ENCODE assay signal across 10 mouse cellular contexts in the genomic region with DNA sequence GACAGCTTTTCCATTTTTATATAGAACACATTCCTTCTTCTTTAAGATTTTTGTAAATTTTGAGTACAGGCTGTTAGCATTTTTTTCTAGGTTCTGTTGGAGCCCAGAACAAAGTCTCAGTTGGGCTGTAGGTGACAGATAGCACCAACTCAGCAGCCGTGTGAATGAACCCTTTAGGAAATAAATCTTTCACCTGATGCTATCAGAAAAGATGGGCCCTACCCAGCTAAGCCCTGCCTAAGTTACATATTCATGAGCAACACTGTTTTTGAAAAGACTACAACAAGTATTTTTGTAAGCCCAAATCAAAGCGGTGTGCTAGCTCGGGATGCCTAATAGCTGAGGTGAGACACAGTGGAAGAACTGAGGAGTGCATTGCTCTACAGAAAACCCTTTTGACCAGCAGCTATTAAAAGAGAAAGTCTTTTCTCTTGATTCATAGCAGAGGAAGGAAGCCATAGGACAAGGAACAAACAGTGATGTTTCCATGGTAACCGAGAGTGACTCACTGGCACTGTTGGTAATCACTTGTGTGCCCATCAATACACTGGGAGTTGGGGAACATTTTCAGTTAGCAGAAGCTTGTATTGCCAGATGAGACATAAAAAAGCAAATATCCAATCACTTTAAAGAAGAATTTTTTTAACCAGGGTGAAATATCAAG.
DNase-seq lines count a peak whose midpoint lies in the region; ATAC-seq and TF ChIP-seq lines count a peak whose summit lies in the region.
"Had no signal": no experiment of that assay in that cellular context is flagged by ENCODE, and none has a peak within 500 bp of the region (broad histone marks: within the 10 kb centered on the region; RNA-seq: fewer than 3 reads in every experiment).

No protein-coding gene starts in this region.

- no peaks in the 10 kb centered on the region for H3K36me3 ChIP-seq in forebrain, embryonic 15.5 days
- H3K36me3 ChIP-seq in midbrain, embryonic 10.5 days = no peaks in the 10 kb centered on the region
- H3K36me3 ChIP-seq: embryonic facial prominence, embryonic 13.5 days; lung, embryonic 15.5 days had no signal

- POLR2A ChIA-PET in Patski (lab: Charles Lee) = no interaction called here

- no peaks in the 10 kb centered on the region for H3K9me3 ChIP-seq in forebrain, embryonic 15.5 days
- H3K9me3 ChIP-seq in midbrain, embryonic 10.5 days (replicated peaks) = no peaks in the 10 kb centered on the region
- H3K9me3 ChIP-seq: embryonic facial prominence, embryonic 13.5 days; lung, embryonic 15.5 days had no signal

- no peak for TF ChIP-seq CTCF in Patski (IDR thresholded peaks at IDR 0.05)

- no peak overlapping the region for H3K27ac ChIP-seq in forebrain, embryonic 15.5 days (replicated peaks)
- H3K27ac ChIP-seq in midbrain, embryonic 10.5 days (replicated peaks) = no peak overlapping the region
- H3K27ac ChIP-seq: embryonic facial prominence, embryonic 13.5 days; lung, embryonic 15.5 days had no signal

- peaks cover 9% of the 10 kb centered on the region for H3K4me1 ChIP-seq in forebrain, embryonic 15.5 days
- peaks cover 13% of the 10 kb centered on the region for H3K4me1 ChIP-seq in midbrain, embryonic 10.5 days
- H3K4me1 ChIP-seq: embryonic facial prominence, embryonic 13.5 days; lung, embryonic 15.5 days had no signal

- WGBS in forebrain, embryonic 15.5 days = 22% methylated on average over 4 of the region's 4 CpGs
- 55% methylated on average over 4 of the region's 4 CpGs for WGBS in midbrain, embryonic 10.5 days

- CTCF ChIA-PET in Patski (lab: Charles Lee) = interaction anchor here (1.4 kb wide), 1 partner anchor 31 kb away, joined by 3 read pairs; no protein-coding TSS in a partner anchor

- peak; percentile 44 for ATAC-seq in Patski
- peak; percentile 65; the same call in 1 of the 2 replicates for ATAC-seq in forebrain, embryonic 15.5 days (replicated peaks)

- H3K9ac ChIP-seq in forebrain, embryonic 15.5 days (replicated peaks) = no peak overlapping the region
- H3K9ac ChIP-seq: embryonic facial prominence, embryonic 13.5 days; lung, embryonic 15.5 days had no signal

- peak; percentile 30 to 76 for DNase-seq in layer of hippocampus, adult 18-20 months (ENCODE audit: low spot score in 2 of 2)
- DNase-seq in layer of hippocampus, postnatal 10 days (ENCODE audit: low spot score in 2 of 2) = no peak
- DNase-seq in Patski (ENCODE audit: low read depth, low spot score) = no peak
- peak; percentile 18 for DNase-seq in midbrain, embryonic 10.5 days (ENCODE audit: low spot score)
- no peak for DNase-seq in gastrocnemius, postnatal 10 days
- DNase-seq in gastrocnemius, adult 8-10 months (ENCODE audit: low spot score in 2 of 2) = no peak
- no peak for DNase-seq in spleen, adult 18-20 months

- H3K4me2 ChIP-seq in forebrain, embryonic 15.5 days (replicated peaks) = no peak overlapping the region
- H3K4me2 ChIP-seq: embryonic facial prominence, embryonic 13.5 days; lung, embryonic 15.5 days had no signal

- in situ Hi-C loops in Patski (cut with MboI; ENCODE audit: low pct_unique_long_range_greater_than_20kb) = no loop called here

- H3K27me3 ChIP-seq in Patski = no peaks in the 10 kb centered on the region
- no peaks in the 10 kb centered on the region for H3K27me3 ChIP-seq in forebrain, embryonic 15.5 days
- no peaks in the 10 kb centered on the region for H3K27me3 ChIP-seq in midbrain, embryonic 10.5 days (ENCODE audit: low read depth, poor library complexity, severe bottlenecking)
- H3K27me3 ChIP-seq: embryonic facial prominence, embryonic 13.5 days; lung, embryonic 15.5 days had no signal

- H3K4me3 ChIP-seq in forebrain, embryonic 15.5 days = no peak overlapping the region
- no peak overlapping the region for H3K4me3 ChIP-seq in midbrain, embryonic 10.5 days
- H3K4me3 ChIP-seq: embryonic facial prominence, embryonic 13.5 days; lung, embryonic 15.5 days had no signal

Comparison
In these comparisons a context has a peak if more than half of its experiments do, and no peak if none do; other contexts are left out.
1. DNase-seq: peak in layer of hippocampus, adult 18-20 months (2 of 2) and midbrain, embryonic 10.5 days (single experiment); none in layer of hippocampus, postnatal 10 days (0 of 2), Patski (single experiment), gastrocnemius, postnatal 10 days (single experiment), gastrocnemius, adult 8-10 months (0 of 2) and spleen, adult 18-20 months (0 of 2).